Comparison of ENCODE assay signal across 8 mouse cellular contexts in genomic region chr13:37826994-37827262, GRCm38 (mm10). TPM values are rescaled to one million over a fixed set of nuclear protein-coding genes. Genes with fewer than 3 reads are reported as not detected.
A peak's percentile ranks its signal among the peaks of the same experiment; 100 is the strongest.
DNase-seq lines count a peak whose midpoint lies in the region; ATAC-seq and TF ChIP-seq lines count a peak whose summit lies in the region.

No protein-coding gene starts in this region.

- H3K9ac ChIP-seq in embryonic facial prominence, embryonic 14.5 days (ENCODE audit: low read depth, low read length), result peak overlapping the region; percentile 86

- TF ChIP-seq CTCF in lung, adult 2 months (IDR thresholded peaks at IDR 0.05; ENCODE audit: insufficient read depth, low read length), result no peak
- TF ChIP-seq CTCF in olfactory bulb, adult 2 months (IDR thresholded peaks at IDR 0.05; ENCODE audit: insufficient read depth, low read depth, low read length), result no peak

- no peaks in the 10 kb centered on the region for H3K36me3 ChIP-seq in embryonic facial prominence, embryonic 14.5 days (ENCODE audit: control insufficient read depth, insufficient read depth, low read length)
- no peaks in the 10 kb centered on the region for H3K36me3 ChIP-seq in limb, embryonic 10.5 days

- DNase-seq in lung, adult 2 months, result no peak
- DNase-seq in lung, postnatal 14 days, result no peak
- DNase-seq in embryonic facial prominence, embryonic 14.5 days (ENCODE audit: low spot score), result no peak
- no peak for DNase-seq in limb, embryonic 10.5 days (ENCODE audit: low spot score)
- DNase-seq in right cerebral cortex, adult 2 months (ENCODE audit: low spot score in 2 of 2), result no peak
- DNase-seq in frontal cortex, postnatal 10 days (ENCODE audit: low spot score in 2 of 2), result no peak
- no peak for DNase-seq in retina, postnatal 1 day

- under 1% methylated on average over 35 of the region's 36 CpGs for WGBS in lung, adult 2 months
- WGBS in embryonic facial prominence, embryonic 14.5 days, result no CpG with 5 or more reads among the region's 36 CpGs
- WGBS in limb, embryonic 10.5 days, result under 1% methylated on average over 36 of the region's 36 CpGs
- WGBS in olfactory bulb, adult 2 months, result under 1% methylated on average over 36 of the region's 36 CpGs

- peaks cover 14% of the 10 kb centered on the region for H3K4me1 ChIP-seq in lung, adult 2 months (ENCODE audit: control insufficient read depth, insufficient read depth, low read length)
- peaks cover 35% of the 10 kb centered on the region for H3K4me1 ChIP-seq in embryonic facial prominence, embryonic 14.5 days (ENCODE audit: control insufficient read depth, insufficient read depth, low read length)
- H3K4me1 ChIP-seq in limb, embryonic 10.5 days, result peaks cover 45% of the 10 kb centered on the region
- peaks cover 19% of the 10 kb centered on the region for H3K4me1 ChIP-seq in olfactory bulb, adult 2 months (ENCODE audit: control insufficient read depth, insufficient read depth, low read length)

- no peaks in the 10 kb centered on the region for H3K9me3 ChIP-seq in embryonic facial prominence, embryonic 14.5 days (ENCODE audit: control insufficient read depth, low read length)
- no peaks in the 10 kb centered on the region for H3K9me3 ChIP-seq in limb, embryonic 10.5 days (replicated peaks)

- H3K4me3 ChIP-seq in lung, adult 2 months (replicated peaks; ENCODE audit: extremely low read depth, low read depth, low read length), result peak overlapping the region; percentile 97
- peak overlapping the region; percentile 87 for H3K4me3 ChIP-seq in embryonic facial prominence, embryonic 14.5 days (ENCODE audit: low read depth, low read length)
- peak overlapping the region; percentile 88 for H3K4me3 ChIP-seq in limb, embryonic 10.5 days
- H3K4me3 ChIP-seq in olfactory bulb, adult 2 months (ENCODE audit: insufficient read depth, low read depth, low read length), result peak overlapping the region; percentile 66

- peak overlapping the region; percentile 95 for H3K27ac ChIP-seq in embryonic facial prominence, embryonic 14.5 days (replicated peaks; ENCODE audit: low read depth, low read length)
- peak overlapping the region; percentile 93 for H3K27ac ChIP-seq in limb, embryonic 10.5 days
- H3K27ac ChIP-seq in olfactory bulb, adult 2 months (ENCODE audit: insufficient read depth, low read depth, low read length), result no peak overlapping the region; the same call in 1 of the 2 replicates

- ATAC-seq in embryonic facial prominence, embryonic 14.5 days (ENCODE audit: low read depth), result no peak; the same call in 1 of the 2 replicates

- peak overlapping the region; percentile 97 for H3K4me2 ChIP-seq in embryonic facial prominence, embryonic 14.5 days (ENCODE audit: low read depth, low read length)

- TF ChIP-seq POLR2A in lung, adult 2 months (IDR thresholded peaks at IDR 0.05; ENCODE audit: borderline replicate concordance, extremely low read depth, low read depth, low read length), result no peak
- no peak for TF ChIP-seq POLR2A in olfactory bulb, adult 2 months (IDR thresholded peaks at IDR 0.05; ENCODE audit: insufficient read depth, low read depth, low read length)

- no peaks in the 10 kb centered on the region for H3K27me3 ChIP-seq in embryonic facial prominence, embryonic 14.5 days (replicated peaks; ENCODE audit: control insufficient read depth, insufficient read depth, low read length)
- peaks cover 10% of the 10 kb centered on the region; the same call in 1 of the 2 replicates for H3K27me3 ChIP-seq in limb, embryonic 10.5 days (ENCODE audit: low read depth, poor library complexity, severe bottlenecking)

RNA-seq across cellular contexts. Expression of gene Rreb1, which starts 48.7 kb away (rescaled TPM):
- 23.0 and 23.7 TPM in 2 replicates for polyA plus RNA-seq in lung, adult 2 months (2012; rRNA removed)
- 17.9 and 20.2 TPM in 2 replicates for polyA plus RNA-seq in embryonic facial prominence, embryonic 14.5 days (2014; fragmentation: Nextera tagmentation; extraction: Ambion mirVana)
- 5.4 and 5.9 TPM in 2 replicates for polyA plus RNA-seq in limb, embryonic 10.5 days (2016; fragmentation: Nextera tagmentation; extraction: Ambion mirVana)
- 58.3 TPM in 1 of 2 replicates, not detected in the other for polyA plus RNA-seq in olfactory bulb, adult 2 months (2012; ENCODE audit: insufficient read depth, insufficient read length, low replicate concordance, missing spikeins)
